ENCODE assay signal across 12 mouse cellular contexts in genomic region chr11:49981321-49981963, GRCm38 (mm10). TPM values are rescaled to one million over a fixed set of nuclear protein-coding genes. Genes with fewer than 3 reads are reported as not detected.
DNase-seq lines count a peak whose midpoint lies in the region; ATAC-seq lines count a peak whose summit lies in the region.
"Had no signal": no experiment of that assay in that cellular context is flagged by ENCODE, and none has a peak within 500 bp of the region (broad histone marks: within the 10 kb centered on the region; RNA-seq: fewer than 3 reads in every experiment).

No protein-coding gene starts in this region.

- peak; percentile 55 for ATAC-seq in frontal cortex, adult (ENCODE audit: low TSS enrichment)
- ATAC-seq in hindbrain, embryonic 14.5 days (ENCODE audit: low FRiP score): no peak

- H3K9me3 ChIP-seq in hindbrain, embryonic 14.5 days (ENCODE audit: control insufficient read depth, low read length): no peaks in the 10 kb centered on the region
- H3K9me3 ChIP-seq: megakaryocyte, embryonic 14.5 days; neural tube, embryonic 12.5 days had no signal

- H3K36me3 ChIP-seq in hindbrain, embryonic 14.5 days (replicated peaks; ENCODE audit: control insufficient read depth, insufficient read depth): no peaks in the 10 kb centered on the region
- H3K36me3 ChIP-seq: neural tube, embryonic 12.5 days had no signal

- H3K4me2 ChIP-seq in hindbrain, embryonic 14.5 days (replicated peaks): no peak overlapping the region
- H3K4me2 ChIP-seq: neural tube, embryonic 12.5 days had no signal

- no peaks in the 10 kb centered on the region for H3K27me3 ChIP-seq in hindbrain, embryonic 14.5 days (ENCODE audit: control insufficient read depth, insufficient read depth, low read length)
- H3K27me3 ChIP-seq: neural tube, embryonic 12.5 days had no signal

- no peaks in the 10 kb centered on the region for H3K4me1 ChIP-seq in hindbrain, embryonic 14.5 days (replicated peaks; ENCODE audit: control insufficient read depth, insufficient read depth, low read length)
- H3K4me1 ChIP-seq: neural tube, embryonic 12.5 days had no signal

- no peak overlapping the region for H3K9ac ChIP-seq in hindbrain, embryonic 14.5 days
- H3K9ac ChIP-seq: neural tube, embryonic 12.5 days had no signal

- H3K4me3 ChIP-seq in hindbrain, embryonic 14.5 days (replicated peaks; ENCODE audit: low read length): no peak overlapping the region
- H3K4me3 ChIP-seq: neural tube, embryonic 12.5 days had no signal

- WGBS in hindbrain, embryonic 14.5 days: 85% methylated on average over 7 of the region's 7 CpGs

- no peak overlapping the region for H3K27ac ChIP-seq in hindbrain, embryonic 14.5 days
- H3K27ac ChIP-seq: neural tube, embryonic 12.5 days had no signal

- no peak for DNase-seq in frontal cortex, postnatal 10 days (ENCODE audit: low spot score in 2 of 2)
- peak; percentile 18 for DNase-seq in thymus, postnatal 14 days
- no peak for DNase-seq in thymus, adult 18-20 months
- peak; percentile 31 for DNase-seq in induced T-regulatory cell, adult 2 months (ENCODE audit: low read depth)
- peak; percentile 18 to 43 for DNase-seq in spleen, postnatal 36 days (ENCODE audit: low spot score in 2 of 2)
- no peak for DNase-seq in left cerebral cortex, adult 11 months (ENCODE audit: low spot score)
- no peak for DNase-seq in hindbrain, embryonic 14.5 days (ENCODE audit: low spot score)
- DNase-seq: cerebellum, adult 2 months; right cerebral cortex, postnatal 4 days had no signal

RNA-seq across cellular contexts. Expression of gene Rnf130, which starts 43.7 kb away (rescaled TPM):
- 72.0 and 78.1 TPM in 2 replicates for polyA plus RNA-seq in hindbrain, embryonic 14.5 days (2014; fragmentation: Nextera tagmentation; extraction: Ambion mirVana)

Comparison
In these comparisons a context has a peak if more than half of its experiments do, and no peak if none do; other contexts are left out.
1. DNase-seq: peak in thymus, postnatal 14 days (single experiment), induced T-regulatory cell, adult 2 months (single experiment) and spleen, postnatal 36 days (2 of 2); none in frontal cortex, postnatal 10 days (0 of 2), thymus, adult 18-20 months (0 of 2), left cerebral cortex, adult 11 months (single experiment) and hindbrain, embryonic 14.5 days (single experiment).